In the genomic region with DNA sequence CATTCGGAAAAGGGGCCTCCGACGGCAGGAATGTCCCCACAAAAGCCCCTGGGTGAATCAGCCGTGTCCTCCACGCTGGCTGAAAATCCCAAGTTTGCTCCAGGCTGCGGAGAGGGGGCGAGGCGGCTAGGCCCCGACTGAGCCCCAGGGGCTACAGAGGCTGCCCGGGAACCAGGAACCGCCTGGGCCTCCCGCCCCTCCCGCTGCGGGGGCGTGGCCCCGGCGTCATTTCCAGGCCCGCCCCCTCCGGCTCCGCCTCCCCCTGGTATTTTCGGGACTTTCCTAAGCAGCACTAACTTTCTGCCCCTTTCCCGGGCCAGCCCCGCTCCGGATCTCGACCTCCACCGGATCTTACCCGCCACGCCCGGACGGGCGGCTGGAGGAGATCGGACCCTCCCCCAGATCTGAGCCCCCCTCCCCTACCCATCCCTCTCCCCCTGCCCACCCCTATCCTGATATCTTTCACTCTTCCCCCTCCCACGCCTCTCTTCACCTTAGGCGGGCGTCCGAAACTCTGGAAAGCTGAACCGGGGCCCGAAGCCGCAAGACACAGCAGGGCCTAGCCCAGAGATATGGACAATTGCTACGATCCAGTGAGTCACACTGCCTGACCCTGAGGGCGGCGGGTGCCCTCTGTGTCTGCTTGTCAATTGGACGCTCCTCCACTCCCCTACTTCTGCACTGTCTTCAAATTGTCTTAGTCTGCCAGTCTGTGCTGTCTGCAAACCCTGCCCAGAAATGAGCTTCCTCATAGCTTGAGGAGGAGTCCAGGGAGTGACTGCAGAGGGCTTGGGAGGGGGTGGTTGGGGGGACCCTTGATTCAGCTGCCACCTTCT, we compare ENCODE assay signal across 8 mouse cellular contexts. TPM values are rescaled to one million over a fixed set of nuclear protein-coding genes. Genes with fewer than 3 reads are reported as not detected.
A peak's percentile ranks its signal among the peaks of the same experiment; 100 is the strongest.
DNase-seq lines count a peak whose midpoint lies in the region; ATAC-seq and TF ChIP-seq lines count a peak whose summit lies in the region.

No protein-coding gene starts in this region.

- peak; percentile 96 for TF ChIP-seq POLR2A in MEL (IDR thresholded peaks at IDR 0.05; ENCODE audit: control insufficient read depth in 1 of 2, insufficient read depth in 1 of 2, low read depth in 1 of 2, low read length in 2 of 2, poor library complexity in 1 of 2)
- 0 out of 2 replicates have a peak, but pooled peaks have one; percentile 28 for TF ChIP-seq POLR2A in bone marrow macrophage, adult 2 months (IDR thresholded peaks at IDR 0.05; ENCODE audit: borderline replicate concordance, low read depth, low read length)

- peaks cover 6 to 20% of the 10 kb centered on the region in 2 experiments for H3K4me1 ChIP-seq in MEL (ENCODE audit: control insufficient read depth in 1 of 2, insufficient read depth in 2 of 2, low read length in 2 of 2)
- peaks cover 15% of the 10 kb centered on the region for H3K4me1 ChIP-seq in bone marrow macrophage, adult 2 months (ENCODE audit: control insufficient read depth, insufficient read depth, low read length)
- peaks cover 33% of the 10 kb centered on the region for H3K4me1 ChIP-seq in forebrain, embryonic 12.5 days

- intact Hi-C loops in heart, postnatal 36 days (cut with DNase I), result loop anchor here (2.0 to 10.0 kb wide), 2 partner anchors 63 to 139 kb away; no protein-coding TSS in a partner anchor

- H3K9me3 ChIP-seq in MEL (replicated peaks; ENCODE audit: insufficient read depth, low read length), result no peaks in the 10 kb centered on the region
- H3K9me3 ChIP-seq in forebrain, embryonic 12.5 days, result no peaks in the 10 kb centered on the region

- H3K79me2 ChIP-seq in MEL (ENCODE audit: control insufficient read depth, insufficient read depth, low read length, poor library complexity), result peaks cover 3% of the 10 kb centered on the region; the same call in 1 of the 2 replicates

- DNase-seq in MEL (ENCODE audit: low read depth, low spot score), result peak; percentile 96
- peak; percentile 92 for DNase-seq in heart, postnatal 36 days
- DNase-seq in layer of hippocampus, adult 9-11 months, result peak; percentile 75
- peak; percentile 93 to 94 for DNase-seq in lung, postnatal 4 days
- DNase-seq in retina, embryonic 14.5 days (ENCODE audit: low spot score), result peak; percentile 85
- peak; percentile 90 for DNase-seq in urinary bladder, postnatal 25 days (ENCODE audit: low spot score)

- H3K36me3 ChIP-seq in MEL (ENCODE audit: control insufficient read depth in 1 of 2, insufficient read depth in 2 of 2, low read length in 2 of 2), result peaks cover 0 to 14% of the 10 kb centered on the region in 2 experiments; a peak in 2 of 4 replicates
- no peaks in the 10 kb centered on the region for H3K36me3 ChIP-seq in forebrain, embryonic 12.5 days (replicated peaks)

- no peaks in the 10 kb centered on the region for H3K27me3 ChIP-seq in MEL (ENCODE audit: control insufficient read depth in 1 of 2, insufficient read depth in 2 of 2, low read length in 2 of 2)
- peaks cover 56% of the 10 kb centered on the region for H3K27me3 ChIP-seq in forebrain, embryonic 12.5 days

- no peak for TF ChIP-seq RAD21 in MEL (IDR thresholded peaks at IDR 0.05; ENCODE audit: low read depth, low read length)

- peak in 1 of 2 experiments; percentile 16; a peak in 2 of 4 replicates for TF ChIP-seq EP300 in MEL (IDR thresholded peaks at IDR 0.05; ENCODE audit: low read depth in 1 of 2, low read length in 2 of 2)

- peak overlapping the region; percentile 70 for H3K4me2 ChIP-seq in forebrain, embryonic 12.5 days

- peak overlapping the region; percentile 77 to 82 for H3K4me3 ChIP-seq in MEL (ENCODE audit: control insufficient read depth in 1 of 2, insufficient read depth in 1 of 2, low read depth in 2 of 2, low read length in 2 of 2)
- peak overlapping the region; percentile 95 for H3K4me3 ChIP-seq in bone marrow macrophage, adult 2 months (ENCODE audit: insufficient read depth, low read length)
- H3K4me3 ChIP-seq in forebrain, embryonic 12.5 days (replicated peaks), result peak overlapping the region; percentile 57

- TF ChIP-seq CTCF in MEL (IDR thresholded peaks at IDR 0.05 in 2 of 3, conservative IDR thresholded peaks at IDR 0.05 in 1 of 3; ENCODE audit: control insufficient read depth in 1 of 3, insufficient read depth in 1 of 3, low read depth in 2 of 3, low read length in 3 of 3, poor library complexity in 1 of 3, severe bottlenecking in 1 of 3), result no peak
- TF ChIP-seq CTCF in bone marrow macrophage, adult 2 months (IDR thresholded peaks at IDR 0.05; ENCODE audit: low read depth, low read length), result no peak

- peak; percentile 68 for ATAC-seq in forebrain, embryonic 12.5 days (ENCODE audit: low FRiP score)

- H3K27ac ChIP-seq in MEL (ENCODE audit: control insufficient read depth, low read depth, low read length), result peak overlapping the region; percentile 80
- peak overlapping the region; percentile 60 for H3K27ac ChIP-seq in bone marrow macrophage, adult 2 months (ENCODE audit: insufficient read depth, low read depth, low read length)
- no peak overlapping the region for H3K27ac ChIP-seq in forebrain, embryonic 12.5 days

- under 1% methylated on average over 43 of the region's 43 CpGs for WGBS in forebrain, embryonic 12.5 days

- H3K9ac ChIP-seq in MEL (ENCODE audit: control insufficient read depth, low read depth, low read length, poor library complexity, severe bottlenecking), result peak overlapping the region; percentile 92
- H3K9ac ChIP-seq in forebrain, embryonic 12.5 days, result peak overlapping the region; percentile 60

TF ChIP-seq in MEL, 35 proteins besides CTCF, POLR2A, EP300 and RAD21 (continues in another document):
- TF ChIP-seq MXI1 (IDR thresholded peaks at IDR 0.05; ENCODE audit: low read depth, low read length), result 0 out of 2 replicates have a peak, but pooled peaks have one; percentile 59
- TF ChIP-seq ZC3H11A (IDR thresholded peaks at IDR 0.05; ENCODE audit: low read depth, low read length), result no peak
- TF ChIP-seq TAL1 (IDR thresholded peaks at IDR 0.05; ENCODE audit: low read length), result no peak
- TF ChIP-seq ELF1 (IDR thresholded peaks at IDR 0.05; ENCODE audit: low read depth, low read length), result peak; percentile 91
- TF ChIP-seq JUND (IDR thresholded peaks at IDR 0.05; ENCODE audit: low read depth, low read length), result no peak
- 0 out of 2 replicates have a peak, but pooled peaks have one; percentile 46 for TF ChIP-seq UBTF (IDR thresholded peaks at IDR 0.05; ENCODE audit: borderline replicate concordance, insufficient read depth, low read depth, low read length)
- peak; percentile 95 for TF ChIP-seq ZMIZ1 (IDR thresholded peaks at IDR 0.05; ENCODE audit: low read depth, low read length)
- TF ChIP-seq MAZ (IDR thresholded peaks at IDR 0.05; ENCODE audit: low read depth, low read length), result peak; percentile 100
- TF ChIP-seq POLR2AphosphoS2 (IDR thresholded peaks at IDR 0.05; ENCODE audit: low read length), result peak; percentile 65; the same call in 1 of the 2 replicates
- TF ChIP-seq USF1 (IDR thresholded peaks at IDR 0.05; ENCODE audit: low read depth, low read length), result 0 out of 2 replicates have a peak, but pooled peaks have one; percentile 14
- 0 out of 2 replicates have a peak, but pooled peaks have one; percentile 59 for TF ChIP-seq TBP (IDR thresholded peaks at IDR 0.05; ENCODE audit: low read depth, low read length)
- 0 out of 2 replicates have a peak, but pooled peaks have one; percentile 9 for TF ChIP-seq SMC3 (IDR thresholded peaks at IDR 0.05; ENCODE audit: low read depth, low read length)
- peak; percentile 56 for TF ChIP-seq TCF12 (IDR thresholded peaks at IDR 0.05; ENCODE audit: low read depth, low read length)

RNA-seq across cellular contexts. Expression of gene Nfkb2, which starts 1.5 kb away (rescaled TPM):
- total RNA-seq in MEL (2012; rRNA removed), result 25.3 and 27.2 TPM in 2 replicates
- polyA plus RNA-seq in MEL (2012; ENCODE audit: insufficient read depth in 1 of 2, insufficient read length in 2 of 2, low read depth in 1 of 2, low replicate concordance in 2 of 2, missing spikeins in 1 of 2), result 10 to 100 TPM in 1 of 2 experiments, not detected in 1; 43.0 TPM
- polyA plus RNA-seq in bone marrow macrophage, adult 2 months (2012; ENCODE audit: insufficient read depth, insufficient read length, missing spikeins), result 44.7 and 51.7 TPM in 2 replicates
- polyA plus RNA-seq in forebrain, embryonic 12.5 days (2016; fragmentation: Nextera tagmentation; extraction: Ambion mirVana), result 2.5 and 2.9 TPM in 2 replicates
- 10 to 100 TPM; 16.6 to 22.8 TPM for total RNA-seq in heart, postnatal 36 days (2021)

RNA-seq across cellular contexts. Expression of gene Psd, which starts 21.3 kb away (rescaled TPM):
- total RNA-seq in MEL (2012; rRNA removed), result 1.9 and 4.5 TPM in 2 replicates
- polyA plus RNA-seq in MEL (2012; ENCODE audit: insufficient read depth in 1 of 2, insufficient read length in 2 of 2, low read depth in 1 of 2, low replicate concordance in 2 of 2, missing spikeins in 1 of 2), result 10 to 100 TPM in 1 of 2 experiments, not detected in 1; 17.2 TPM
- polyA plus RNA-seq in bone marrow macrophage, adult 2 months (2012; ENCODE audit: insufficient read depth, insufficient read length, missing spikeins), result 0.71 TPM in 1 of 2 replicates, not detected in the other
- 23.1 and 25.4 TPM in 2 replicates for polyA plus RNA-seq in forebrain, embryonic 12.5 days (2016; fragmentation: Nextera tagmentation; extraction: Ambion mirVana)
- 1 to 10 TPM in 1 of 2 experiments, under 1 TPM in 1; 0.57 to 1.3 TPM for total RNA-seq in heart, postnatal 36 days (2021)

RNA-seq across cellular contexts. Expression of gene Fbxl15, which starts 22.3 kb away (rescaled TPM):
- 12.1 and 12.7 TPM in 2 replicates for total RNA-seq in MEL (2012; rRNA removed)
- polyA plus RNA-seq in MEL (2012; ENCODE audit: insufficient read depth in 1 of 2, insufficient read length in 2 of 2, low read depth in 1 of 2, low replicate concordance in 2 of 2, missing spikeins in 1 of 2), result 10 to 100 TPM in 1 of 2 experiments, not detected in 1; 13.2 TPM
- polyA plus RNA-seq in bone marrow macrophage, adult 2 months (2012; ENCODE audit: insufficient read depth, insufficient read length, missing spikeins), result 6.9 and 8.9 TPM in 2 replicates
- 23.5 and 24.5 TPM in 2 replicates for polyA plus RNA-seq in forebrain, embryonic 12.5 days (2016; fragmentation: Nextera tagmentation; extraction: Ambion mirVana)
- total RNA-seq in heart, postnatal 36 days (2021), result 1 to 10 TPM; 4.2 to 4.4 TPM

RNA-seq across cellular contexts. Expression of gene Cuedc2, which starts 32.9 kb away (rescaled TPM):
- total RNA-seq in MEL (2012; rRNA removed), result 270 and 302 TPM in 2 replicates
- polyA plus RNA-seq in MEL (2012; ENCODE audit: insufficient read depth in 1 of 2, insufficient read length in 2 of 2, low read depth in 1 of 2, low replicate concordance in 2 of 2, missing spikeins in 1 of 2), result 100 to 1,000 TPM; 251 to 297 TPM
- 136 and 163 TPM in 2 replicates for polyA plus RNA-seq in bone marrow macrophage, adult 2 months (2012; ENCODE audit: insufficient read depth, insufficient read length, missing spikeins)
- polyA plus RNA-seq in forebrain, embryonic 12.5 days (2016; fragmentation: Nextera tagmentation; extraction: Ambion mirVana), result 226 TPM in 2 replicates
- total RNA-seq in heart, postnatal 36 days (2021), result 10 to 100 TPM; 87.2 to 94.6 TPM

RNA-seq across cellular contexts. Expression of gene Mfsd13a, which starts 35.3 kb away (rescaled TPM):
- total RNA-seq in MEL (2012; rRNA removed), result 4.7 and 5.5 TPM in 2 replicates
- 10 to 100 TPM in 1 of 2 experiments, not detected in 1; 45.9 TPM for polyA plus RNA-seq in MEL (2012; ENCODE audit: insufficient read depth in 1 of 2, insufficient read length in 2 of 2, low read depth in 1 of 2, low replicate concordance in 2 of 2, missing spikeins in 1 of 2)
- 23.2 and 25.5 TPM in 2 replicates for polyA plus RNA-seq in bone marrow macrophage, adult 2 months (2012; ENCODE audit: insufficient read depth, insufficient read length, missing spikeins)
- polyA plus RNA-seq in forebrain, embryonic 12.5 days (2016; fragmentation: Nextera tagmentation; extraction: Ambion mirVana), result 8.8 and 9.3 TPM in 2 replicates
- total RNA-seq in heart, postnatal 36 days (2021), result 1 to 10 TPM; 2.4 to 2.5 TPM
